Mouse (Mus musculus) cerebellum, postnatal 14 days (tissue): Measurements from ENCODE around the gene Nf2.

Experiments
- DNase-seq, 2 experiments: peaks; one replicate each; pipeline ENCODE4 v3.0.0; 2021; ENCODE audit warnings: mixed read lengths in 2 of 2

Nf2 gene

GRCm38 (mm10) chr11:4849258-4849943 is at the start of gene Nf2:
TSS of gene Nf2 (minus strand) at chr11:4849536.
- peak; percentile 97 for DNase-seq

DNA sequence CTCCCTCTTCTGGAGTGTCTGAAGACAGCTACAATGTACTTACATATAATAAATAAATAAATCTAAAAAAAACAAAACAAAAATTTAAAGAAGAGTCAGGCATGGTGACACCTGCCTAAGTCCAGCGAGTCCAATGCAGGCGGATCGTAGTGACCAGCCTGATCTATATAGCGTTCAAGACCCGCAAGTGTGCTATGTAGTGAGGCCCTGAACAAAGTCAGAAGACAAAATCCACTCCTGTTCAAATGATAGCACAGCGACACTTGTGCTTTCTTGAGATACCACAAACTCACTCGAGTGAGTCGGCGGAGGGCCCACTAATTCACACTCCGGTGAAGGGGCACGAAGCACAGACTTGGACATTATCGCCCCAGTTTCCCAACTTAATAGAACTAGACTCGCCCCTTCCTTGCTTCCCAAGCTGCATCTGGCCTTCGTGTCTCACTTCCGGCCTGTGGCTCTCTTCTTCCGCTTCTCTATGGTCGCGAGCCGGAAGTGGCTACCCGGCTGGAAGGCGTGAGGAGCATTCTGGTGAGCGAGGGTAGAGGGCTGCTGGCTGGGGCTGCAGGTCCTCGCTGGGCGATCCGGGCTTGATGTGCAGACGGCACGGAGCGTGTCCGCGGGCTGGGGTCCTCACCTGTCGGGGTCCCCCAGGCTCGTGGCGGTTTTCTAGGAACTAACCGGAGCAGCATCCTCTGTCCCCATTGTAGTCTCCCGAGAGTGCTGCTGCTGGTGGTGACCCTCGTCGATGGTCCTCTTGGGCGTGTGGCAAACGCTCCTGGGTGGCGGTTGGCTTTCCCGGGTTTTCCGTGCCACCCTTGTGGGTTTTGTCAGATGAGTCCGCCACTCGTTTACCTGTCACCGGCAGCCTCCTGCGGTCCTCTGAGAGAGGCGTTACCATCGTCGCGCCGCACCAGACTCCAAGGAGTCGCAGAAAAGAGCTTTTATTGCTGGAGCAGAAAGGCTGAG is 45.8 kb upstream of the Nf2 start, which contains the start of gene Thoc5:
TSS of gene Thoc5 (plus strand) at position 473 of the 969 bp plus-strand sequence.
- peak; percentile 82 to 84 for DNase-seq

DNA sequence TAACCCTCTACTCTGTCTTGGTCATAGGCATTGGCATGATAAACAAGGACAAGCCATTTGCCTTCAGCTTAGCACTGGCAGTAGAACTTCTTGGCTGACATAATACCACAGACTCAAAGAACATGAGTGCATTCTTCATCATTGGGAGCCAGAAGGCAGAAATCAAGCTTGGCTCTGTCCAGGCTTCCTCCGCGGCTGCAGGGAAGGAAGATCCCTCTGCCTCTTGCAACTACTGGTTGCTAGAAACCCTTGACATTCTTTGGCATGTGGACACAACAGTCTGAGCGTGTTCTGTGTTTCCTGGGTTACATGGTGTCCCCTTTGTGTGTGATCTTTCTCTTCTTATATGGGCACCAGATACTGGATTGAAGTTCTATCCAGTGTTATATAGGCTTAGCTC is 37.7 kb upstream of the Nf2 start:
- DNase-seq, result no peak

DNA sequence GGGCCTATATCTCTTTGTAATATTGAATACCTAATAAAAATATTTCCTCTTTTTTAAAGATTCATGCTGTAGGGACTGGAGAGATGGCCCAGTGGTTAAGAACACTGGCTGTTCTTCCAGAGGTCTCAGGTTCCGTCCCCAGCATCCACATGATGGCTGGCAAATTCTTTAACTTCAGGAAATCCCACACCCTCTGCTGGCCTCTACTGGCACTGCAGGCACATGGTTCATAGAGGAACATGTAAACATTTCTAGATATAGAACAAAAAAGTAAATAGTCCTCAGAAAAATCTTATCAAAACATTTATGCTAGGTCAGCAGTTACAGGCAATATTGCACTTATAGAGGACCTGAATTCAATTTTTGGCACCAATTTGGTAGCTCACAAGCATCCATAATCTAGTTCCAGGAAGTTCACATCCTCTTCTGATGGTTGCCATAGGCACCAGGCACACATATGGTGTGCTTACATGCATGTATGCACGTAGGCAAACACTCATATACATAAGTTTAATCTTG is 36.1 kb upstream of the Nf2 start:
- peak; percentile 69 to 81 for DNase-seq

DNA sequence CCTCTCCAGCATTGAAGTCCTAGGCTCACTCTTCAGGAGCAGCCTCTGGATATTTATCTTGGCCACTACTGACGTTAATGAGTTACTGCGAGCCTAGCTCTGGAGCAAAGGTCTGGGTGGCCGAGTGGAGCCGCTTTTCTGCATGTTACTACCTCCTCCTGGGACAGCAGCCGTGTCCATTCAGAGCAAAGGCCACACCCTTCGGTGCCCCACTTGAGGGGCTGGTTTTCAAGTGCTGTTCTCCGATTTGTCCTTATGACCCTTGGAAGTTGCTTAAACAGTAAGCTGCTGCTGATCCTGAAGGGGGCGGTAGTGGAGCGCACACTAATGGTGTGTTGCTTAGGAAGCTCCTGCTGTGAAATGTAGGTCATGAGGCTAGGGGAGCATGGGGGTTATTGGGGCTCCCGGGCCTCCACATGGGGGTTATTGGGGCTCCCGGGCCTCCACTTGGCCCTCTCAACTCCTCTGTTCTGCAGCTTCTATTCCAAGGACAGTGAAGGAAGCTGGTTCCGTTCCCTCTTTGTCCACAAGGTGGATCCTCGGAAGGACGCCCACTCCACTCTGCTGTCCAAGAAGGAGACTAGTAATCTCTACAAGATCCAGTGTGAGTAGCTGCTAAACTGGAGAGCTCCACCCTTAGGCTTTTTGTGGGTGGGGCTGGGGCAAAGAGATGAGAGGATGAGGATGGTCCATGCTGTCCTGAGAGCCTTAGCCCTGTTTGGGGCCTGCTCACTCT is 33.7 kb upstream of the Nf2 start:
- peak in 1 of 2 experiments; percentile 36 for DNase-seq

- DNase-seq, result no peak
These were observed 31.8 kb upstream of the Nf2 start for GRCm38 (mm10) chr11:4881087-4881486.

DNA sequence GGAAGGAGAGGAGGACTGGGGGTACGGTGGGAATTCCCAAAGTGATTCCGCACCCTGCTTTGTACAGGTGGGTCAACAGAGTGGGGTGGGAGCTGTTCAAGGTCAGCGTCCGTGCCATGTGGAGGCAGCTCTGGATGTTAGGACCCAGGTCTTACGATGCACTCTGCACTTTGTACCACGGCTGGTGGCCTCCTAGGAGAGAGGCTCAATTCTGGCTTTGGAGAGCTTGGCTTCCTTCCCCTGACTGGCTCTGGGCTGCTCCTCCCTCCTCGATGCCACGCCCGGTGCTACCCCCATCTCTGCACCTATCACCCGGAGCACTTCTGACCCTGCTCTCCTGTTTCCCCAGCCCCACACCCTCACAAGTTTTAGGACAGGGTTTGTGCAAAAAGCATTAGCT is 25.2 kb upstream of the Nf2 start:
- peak; percentile 12 to 18 for DNase-seq

- DNase-seq, result peak; percentile 86 to 88
These were observed 24.6 kb upstream of the Nf2 start, which contains the start of gene Nipsnap1 for GRCm38 (mm10) chr11:4873755-4874475. TSS of gene Nipsnap1 (plus strand) at chr11:4873951.

- DNase-seq, result peak; percentile 77 to 80
These were observed 16.4 kb upstream of the Nf2 start for GRCm38 (mm10) chr11:4865645-4866251.

- no peak for DNase-seq
These were observed 13.4 kb upstream of the Nf2 start for GRCm38 (mm10) chr11:4862730-4863129.

DNA sequence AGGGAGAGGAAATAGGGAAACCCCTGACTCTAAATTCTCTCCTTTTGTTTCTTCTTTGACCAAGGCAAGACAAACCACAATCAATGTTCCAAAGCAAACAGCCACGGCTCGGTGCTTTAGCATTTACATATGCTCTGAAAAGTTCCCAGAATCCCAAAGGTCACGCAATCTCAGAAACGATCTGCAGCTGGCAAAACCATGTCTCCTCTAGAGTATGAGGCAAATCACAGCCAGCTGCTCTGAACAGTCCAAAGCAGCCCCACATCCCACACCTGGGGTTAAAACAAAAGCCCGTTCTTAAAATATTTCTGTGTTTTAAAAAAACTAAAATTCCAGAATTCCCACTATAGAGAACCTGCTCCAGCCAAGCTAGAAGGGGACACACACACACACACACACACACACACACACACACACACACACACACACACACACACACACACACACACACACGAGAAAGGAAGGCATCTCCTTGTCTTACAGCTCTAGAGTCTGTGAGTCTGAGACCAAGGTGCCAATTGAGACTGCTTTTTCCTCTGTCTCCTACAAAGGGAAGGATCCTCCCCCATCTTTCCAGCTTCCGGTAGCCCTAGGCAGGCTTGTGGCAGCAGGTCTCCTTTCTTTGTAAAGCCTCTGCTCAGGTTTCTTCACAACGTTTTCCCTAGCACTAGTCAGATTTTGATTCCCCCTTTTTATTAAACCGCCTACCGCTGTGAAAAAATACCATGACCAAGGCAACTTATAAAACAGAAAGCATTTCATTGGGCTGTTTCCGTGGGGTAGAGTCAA is 12.7 kb upstream of the Nf2 start:
- no peak for DNase-seq

GRCm38 (mm10) chr11:4860986-4861385 is 11.7 kb upstream of the Nf2 start:
- no peak for DNase-seq

DNA sequence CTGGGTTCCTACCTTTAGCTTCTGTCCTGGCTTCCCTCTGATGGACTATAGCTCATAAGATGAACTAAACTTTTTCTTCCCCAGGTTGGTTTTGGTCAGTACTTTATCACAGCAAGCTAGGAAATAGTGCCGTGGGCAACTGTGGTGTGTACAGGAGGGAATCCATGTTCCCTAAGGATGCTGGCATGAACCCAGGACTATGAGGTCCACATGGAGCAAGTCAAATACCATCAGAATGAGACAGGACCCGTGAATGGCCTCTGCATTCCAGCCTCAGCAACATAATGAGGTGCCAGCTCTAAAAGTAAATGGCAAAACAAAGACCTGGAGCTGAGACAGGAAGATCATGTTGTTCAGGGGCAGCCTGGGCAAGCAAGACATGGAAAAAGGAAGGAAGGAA is 9.1 kb upstream of the Nf2 start:
- DNase-seq, result no peak

DNA sequence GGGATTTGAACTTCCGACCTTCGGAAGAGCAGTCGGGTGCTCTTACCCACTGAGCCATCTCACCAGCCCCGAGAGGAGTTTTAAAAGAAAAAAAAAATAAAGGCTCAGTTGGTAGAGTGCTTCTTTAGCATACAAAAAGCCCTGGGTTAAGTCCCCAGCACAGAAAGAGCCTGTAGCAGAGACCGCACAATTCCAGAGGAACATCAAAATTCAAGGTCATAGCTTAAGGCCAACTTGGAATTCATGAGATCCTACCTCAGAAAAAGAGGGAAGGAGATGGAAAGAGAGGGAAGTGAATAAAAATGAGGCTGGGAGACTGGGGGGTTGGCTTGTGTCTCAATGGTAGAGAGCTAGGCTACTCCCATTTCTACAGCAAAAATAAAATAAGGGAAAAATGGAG is 4.8 kb upstream of the Nf2 start:
- no peak for DNase-seq

DNA sequence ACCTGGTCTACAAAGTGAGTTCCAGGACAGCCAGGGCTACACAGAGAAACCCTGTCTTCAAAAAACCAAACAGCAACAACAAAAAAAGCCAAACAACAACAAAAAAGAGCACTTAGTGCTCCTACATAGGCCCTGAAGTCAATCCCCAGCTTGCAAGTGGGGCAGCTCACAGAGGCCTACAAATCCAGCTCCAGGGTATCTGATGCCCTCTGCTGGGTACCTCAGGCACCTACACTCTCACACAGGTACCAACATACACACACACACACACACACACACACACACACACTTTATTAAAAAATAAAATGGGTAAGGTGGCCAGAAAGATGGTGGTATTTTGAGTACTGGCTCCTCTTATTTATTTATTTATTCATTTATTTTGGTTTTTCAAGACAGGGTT is 3.7 kb upstream of the Nf2 start:
- no peak for DNase-seq

- DNase-seq, result no peak
These were observed 1.1 kb upstream of the Nf2 start for GRCm38 (mm10) chr11:4850404-4850803.

- peak in 1 of 2 experiments; percentile 61 for DNase-seq
These were observed 670 bp downstream of the Nf2 start for GRCm38 (mm10) chr11:4848483-4849248.

DNA sequence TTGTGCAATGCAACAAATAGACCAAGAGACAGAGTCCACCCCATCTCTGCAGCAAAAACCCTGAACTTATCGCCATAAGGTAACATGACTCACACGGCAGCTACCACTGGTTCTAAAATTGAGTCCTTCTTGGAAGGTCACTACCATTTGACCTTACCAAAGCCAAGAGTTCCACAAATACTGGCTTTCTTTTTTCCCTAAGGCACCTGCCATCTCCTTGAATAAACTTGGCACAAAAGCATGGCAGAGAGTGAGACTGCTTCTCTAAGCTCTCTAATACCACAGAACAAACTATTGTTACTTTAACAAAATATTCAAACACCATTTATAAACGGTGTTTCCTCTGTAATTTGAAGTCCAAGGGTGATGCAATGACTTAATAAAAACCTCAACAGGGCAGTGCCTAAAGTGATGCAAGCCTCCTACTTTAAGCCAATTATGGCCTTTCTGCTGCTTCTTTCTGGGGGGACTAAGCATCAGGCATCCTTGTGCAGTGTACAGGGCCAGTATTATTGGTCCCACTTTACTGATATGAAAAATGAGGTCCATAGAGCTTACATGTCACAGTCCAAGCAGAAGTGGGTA is 8.3 kb downstream of the Nf2 start:
- no peak for DNase-seq

DNA sequence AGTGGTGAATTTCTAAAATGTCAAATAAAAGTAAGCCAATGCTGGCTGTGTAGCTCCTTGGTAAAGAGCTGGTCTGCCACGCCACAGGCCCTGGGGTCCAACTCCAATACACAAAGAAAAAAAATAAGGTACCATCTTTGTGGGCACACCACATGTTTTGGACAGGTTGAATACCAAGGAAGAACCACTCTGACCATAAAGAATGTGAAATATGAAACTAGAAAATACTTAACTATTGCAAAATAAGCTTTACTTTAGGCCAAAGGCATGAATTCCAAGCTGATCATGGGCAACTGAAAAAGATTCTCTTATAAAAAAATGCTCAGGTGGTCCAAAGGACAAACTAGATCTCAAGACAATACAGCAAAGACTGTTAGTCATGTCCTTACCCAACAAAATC is 11.1 kb downstream of the Nf2 start:
- no peak for DNase-seq

GRCm38 (mm10) chr11:4837342-4837741 is 12.0 kb downstream of the Nf2 start:
- no peak for DNase-seq
